Mouse (Mus musculus): Measurements from ENCODE around the gene Ppp1r9a.

The Ppp1r9a gene

DNA sequence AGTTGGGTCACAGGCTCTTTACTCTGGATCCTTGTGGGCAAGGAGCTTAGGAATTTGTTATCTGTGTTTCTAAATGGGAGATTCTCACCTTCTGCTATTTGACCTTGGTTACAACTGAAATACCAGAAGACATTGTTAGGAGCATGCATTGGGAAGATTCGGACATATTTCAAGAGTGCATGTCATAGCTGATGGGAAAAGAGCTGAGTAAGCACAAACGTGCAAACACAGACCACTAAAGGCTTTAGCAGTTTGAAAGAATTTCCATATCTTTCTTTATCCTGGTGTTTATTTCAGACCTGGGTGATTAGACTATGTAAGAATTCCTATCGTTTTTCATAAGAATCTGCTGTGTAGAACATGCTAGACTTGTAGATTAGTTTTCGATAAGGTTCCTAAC, 59.5 kb downstream of the Ppp1r9a start:
- DNase-seq: no peak

GRCm38 (mm10) chr6:4963049-4963448, 60.3 kb downstream of the Ppp1r9a start:
- DNase-seq: no peak

DNA sequence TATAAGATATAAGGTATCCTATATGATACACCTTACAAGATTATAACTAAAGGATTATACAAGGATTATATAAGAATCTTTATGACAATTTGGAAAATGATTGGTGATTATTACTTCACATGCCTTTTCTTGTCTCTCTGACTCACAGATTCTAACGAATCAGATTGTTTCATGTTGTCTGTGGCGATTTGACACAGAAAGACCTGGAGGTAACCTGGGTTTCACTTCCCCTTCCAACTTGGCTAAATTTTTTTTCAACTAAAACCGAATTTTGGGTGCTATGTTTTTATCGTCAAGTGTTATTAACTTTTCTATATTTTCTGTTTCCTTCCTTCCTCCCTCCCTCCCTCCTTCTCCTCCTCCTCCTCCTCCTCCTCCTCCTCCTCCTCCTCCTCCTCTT, 64.5 kb downstream of the Ppp1r9a start:
- DNase-seq: no peak

DNA sequence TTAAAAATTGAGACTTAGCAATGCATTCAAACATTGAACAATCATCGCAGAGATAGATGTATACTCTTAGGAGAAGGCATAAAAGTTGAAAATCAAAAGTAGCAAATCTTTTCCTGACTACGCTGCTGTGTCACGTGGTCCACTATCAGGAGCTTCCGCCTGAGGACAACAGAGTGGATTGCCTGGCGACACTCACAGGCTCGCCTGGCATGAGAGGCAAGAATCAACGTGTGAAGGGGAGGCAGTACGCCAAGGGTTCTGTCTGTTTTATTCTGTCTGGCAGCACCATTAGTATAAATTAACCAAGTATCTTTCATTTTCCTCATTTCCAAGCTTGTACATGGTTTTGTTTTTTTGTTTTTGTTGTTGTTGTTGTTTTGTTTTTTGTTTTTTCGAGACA, 68.5 kb downstream of the Ppp1r9a start:
- DNase-seq: peak; percentile 92

DNA sequence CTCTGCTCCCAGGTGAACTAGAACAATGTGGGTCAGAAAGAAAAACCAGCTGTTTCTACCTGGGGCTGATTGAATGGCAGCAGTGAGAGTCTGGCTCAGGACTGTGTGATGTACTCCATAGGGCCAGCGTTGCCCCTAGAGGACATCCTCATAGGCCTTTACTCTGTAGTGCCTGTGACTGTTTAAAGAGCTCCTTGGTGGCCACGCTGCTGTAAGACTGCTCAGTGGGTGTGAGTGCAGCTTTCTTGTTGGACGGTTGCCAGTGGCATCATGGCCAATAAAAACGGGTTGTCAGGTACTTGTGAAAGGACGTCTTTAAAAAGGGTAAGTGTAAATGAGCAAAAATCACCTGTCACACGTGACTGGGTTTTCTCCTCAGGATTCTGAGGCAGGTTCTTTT, 70.1 kb downstream of the Ppp1r9a start:
- DNase-seq: peak; percentile 67

DNA sequence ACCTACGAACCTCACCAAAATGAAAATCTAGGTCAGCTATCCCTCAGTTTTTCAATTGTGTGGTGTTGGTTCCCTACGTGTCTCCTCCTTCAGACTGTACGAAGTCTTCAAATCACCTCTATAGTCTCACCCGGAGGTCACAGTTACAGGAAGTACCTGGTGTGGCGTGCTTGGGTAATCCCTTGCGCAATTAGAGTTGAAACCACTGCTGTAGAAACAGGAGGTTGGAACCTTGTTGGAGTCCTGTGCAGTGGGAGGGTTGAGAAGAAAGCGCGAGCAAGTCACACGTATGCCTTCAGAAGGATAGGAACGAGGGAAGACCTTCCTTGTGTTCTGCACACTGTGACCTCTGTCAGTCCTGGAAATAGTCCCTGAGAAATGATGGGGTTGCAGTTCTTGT, 70.6 kb downstream of the Ppp1r9a start:
- no peak for DNase-seq

DNA sequence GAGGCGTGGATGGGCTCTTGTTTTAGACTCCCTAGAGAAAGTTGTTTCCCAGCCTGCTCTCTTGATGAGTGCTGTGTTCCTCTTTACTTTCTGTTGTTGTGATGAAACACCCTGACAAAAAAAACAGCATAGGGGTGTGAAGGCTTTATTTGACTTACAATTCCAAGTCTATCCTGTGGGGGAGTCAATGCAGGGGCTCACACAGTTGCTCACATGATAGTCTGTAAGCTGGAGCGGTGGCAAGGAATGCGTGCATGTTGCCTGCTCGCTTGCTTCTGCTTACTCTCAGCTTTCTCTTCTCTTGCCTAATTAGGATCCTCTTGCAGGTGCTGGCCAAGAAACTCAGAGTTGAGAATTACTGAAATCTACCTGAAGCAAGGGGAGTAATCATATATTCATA, 74.8 kb downstream of the Ppp1r9a start:
- no peak for DNase-seq

- DNase-seq: no peak
Measured at GRCm38 (mm10) chr6:4978249-4978648, 75.5 kb downstream of the Ppp1r9a start.

GRCm38 (mm10) chr6:4978897-4979296, 76.2 kb downstream of the Ppp1r9a start:
- DNase-seq: no peak

- DNase-seq: no peak
Measured at GRCm38 (mm10) chr6:4980113-4980512, 77.4 kb downstream of the Ppp1r9a start.

GRCm38 (mm10) chr6:4982686-4983162, 80.0 kb downstream of the Ppp1r9a start:
- peak; percentile 55 for DNase-seq

GRCm38 (mm10) chr6:4985668-4986067, 83.0 kb downstream of the Ppp1r9a start:
- DNase-seq: no peak

DNA sequence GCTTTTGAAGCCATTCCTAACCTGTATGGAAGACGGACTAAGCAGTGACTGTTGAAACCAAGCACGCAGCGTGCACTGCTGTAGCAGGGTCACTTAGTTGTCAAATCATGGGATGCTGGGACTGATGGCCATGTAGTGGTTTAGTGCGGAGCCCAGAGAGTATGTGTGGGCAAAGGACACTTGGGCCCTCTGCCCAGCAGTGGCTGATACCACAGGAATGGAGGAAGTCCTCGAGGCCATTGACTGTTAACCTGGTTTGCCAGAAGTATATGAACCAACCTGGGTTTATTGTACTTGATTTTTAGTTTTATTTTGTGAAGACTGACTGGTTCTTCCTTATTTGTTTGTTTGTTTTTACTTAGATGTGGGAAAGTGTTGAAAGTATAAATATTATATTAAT, 84.4 kb downstream of the Ppp1r9a start:
- DNase-seq: peak; percentile 62

GRCm38 (mm10) chr6:4988688-4989087, 86.0 kb downstream of the Ppp1r9a start:
- peak; percentile 53 for DNase-seq

DNA sequence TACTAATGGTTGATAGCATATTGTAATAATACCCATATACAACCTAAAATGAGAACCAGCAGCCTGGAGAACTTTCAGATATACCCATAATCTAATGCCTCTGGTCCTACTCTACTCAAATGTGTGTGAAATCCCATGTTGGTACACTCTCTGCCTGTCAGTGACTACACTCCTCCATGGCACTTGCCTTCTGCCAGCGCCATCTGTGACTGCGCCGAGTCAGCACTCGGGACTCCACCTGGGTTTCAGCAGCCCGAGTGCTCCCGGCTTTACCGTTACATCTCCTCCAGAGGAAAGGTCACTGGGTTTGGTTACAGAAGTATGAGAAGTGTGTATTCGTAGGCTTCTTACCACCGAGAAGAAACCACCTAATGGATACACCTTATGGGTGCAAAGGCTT, 89.6 kb downstream of the Ppp1r9a start:
- peak; percentile 44 for DNase-seq

DNA sequence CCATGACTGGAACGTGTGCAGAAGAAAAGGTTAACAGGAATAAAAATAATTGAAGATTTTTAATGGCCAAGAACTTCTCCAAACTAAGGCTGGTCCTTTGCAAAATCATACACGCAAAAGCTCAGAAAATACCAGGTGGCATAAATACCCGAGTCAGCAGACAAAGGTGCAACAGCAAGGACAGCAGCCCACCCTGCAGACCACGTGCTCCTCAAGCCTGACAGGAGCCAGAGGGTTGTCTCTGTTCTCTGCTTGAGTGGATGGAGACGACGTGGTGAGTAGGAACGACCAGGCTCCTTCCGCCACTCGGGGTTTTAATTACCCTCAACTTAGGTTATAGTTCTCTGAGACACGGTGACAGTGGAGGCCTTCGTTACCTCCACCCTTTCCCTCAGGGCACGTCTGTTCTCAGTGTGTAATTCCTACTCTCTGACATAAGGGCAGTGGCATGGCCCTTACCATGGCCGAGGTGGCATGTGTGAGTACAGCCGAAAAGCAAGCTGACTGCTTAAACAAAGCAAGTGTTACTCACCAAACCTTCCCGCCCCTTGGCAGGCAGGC, 91.0 kb downstream of the Ppp1r9a start:
- DNase-seq: peak; percentile 65

DNA sequence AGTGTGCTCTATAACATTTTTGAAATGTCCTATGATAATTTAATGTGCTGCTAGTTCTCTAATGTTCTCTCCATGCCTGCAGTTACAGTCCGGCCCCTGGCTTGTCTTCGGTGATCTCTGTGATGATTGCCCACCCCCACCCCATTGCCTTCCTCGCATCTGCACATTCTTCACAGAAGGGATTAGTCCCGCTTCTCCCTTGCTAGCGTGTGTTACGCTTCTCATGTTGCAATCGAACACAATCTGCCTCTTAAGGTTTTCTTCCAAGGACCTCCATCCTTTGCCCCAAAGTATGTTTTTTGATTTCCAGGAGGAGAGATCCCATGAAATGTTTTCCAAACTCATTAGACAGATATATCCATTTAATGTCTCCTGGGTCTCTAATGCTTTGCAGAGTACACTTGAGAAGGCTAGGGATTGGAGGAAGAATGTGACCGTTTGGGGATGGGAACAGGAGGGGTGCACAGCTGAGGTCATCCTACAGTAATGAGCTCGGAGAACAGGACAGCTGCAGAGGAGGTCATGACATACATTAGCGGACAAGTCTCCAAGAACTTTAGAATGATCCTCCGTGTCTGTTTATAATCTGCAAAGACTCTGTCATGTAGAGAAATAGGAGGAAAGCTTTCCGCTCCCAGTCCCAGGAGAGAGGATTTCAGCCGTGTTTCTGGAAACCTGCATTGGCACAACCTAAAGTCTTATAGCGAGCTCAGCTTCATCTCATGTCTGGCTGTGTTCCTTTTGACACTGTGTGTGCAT, 91.6 kb downstream of the Ppp1r9a start:
- DNase-seq: peak; percentile 77

DNA sequence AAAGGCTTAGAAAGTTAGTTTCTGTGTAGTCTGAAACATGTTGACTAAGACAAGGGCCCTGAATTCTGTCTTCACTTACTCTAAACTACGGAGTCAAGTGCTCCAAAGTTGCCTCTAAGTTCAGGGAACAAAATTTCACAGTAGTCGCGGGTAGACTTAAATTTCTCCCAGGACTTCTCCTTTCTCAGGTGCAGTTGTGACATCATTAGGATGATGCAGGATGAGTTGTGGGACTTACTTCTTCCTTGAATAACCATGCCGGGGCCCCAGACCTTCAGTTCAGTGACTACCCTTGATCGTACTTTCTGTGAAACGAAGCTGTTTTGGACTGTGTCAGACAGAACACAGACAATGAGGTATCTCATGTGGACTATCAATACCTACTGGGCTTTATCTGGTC, 94.9 kb downstream of the Ppp1r9a start:
- DNase-seq: peak; percentile 27

DNA sequence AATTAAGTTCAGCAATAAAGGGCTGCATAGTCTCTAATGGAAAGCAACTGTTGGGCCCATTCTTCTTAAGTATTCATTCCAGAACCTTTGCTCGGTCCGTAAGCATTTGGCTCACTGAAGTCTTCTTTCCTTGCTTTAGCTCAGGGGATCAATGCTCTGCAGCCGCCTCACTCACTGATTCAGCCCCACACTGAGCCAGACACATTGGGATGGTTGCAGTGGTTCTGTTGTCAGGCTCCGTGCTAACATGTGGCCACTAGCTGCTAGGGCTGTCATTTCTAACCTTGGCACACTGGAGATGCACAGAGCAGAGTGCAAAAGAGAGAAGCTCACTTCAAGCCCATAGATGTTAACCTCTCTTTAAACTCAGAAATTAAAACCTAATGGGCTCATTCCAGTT, 96.2 kb downstream of the Ppp1r9a start:
- DNase-seq: peak; percentile 68

DNA sequence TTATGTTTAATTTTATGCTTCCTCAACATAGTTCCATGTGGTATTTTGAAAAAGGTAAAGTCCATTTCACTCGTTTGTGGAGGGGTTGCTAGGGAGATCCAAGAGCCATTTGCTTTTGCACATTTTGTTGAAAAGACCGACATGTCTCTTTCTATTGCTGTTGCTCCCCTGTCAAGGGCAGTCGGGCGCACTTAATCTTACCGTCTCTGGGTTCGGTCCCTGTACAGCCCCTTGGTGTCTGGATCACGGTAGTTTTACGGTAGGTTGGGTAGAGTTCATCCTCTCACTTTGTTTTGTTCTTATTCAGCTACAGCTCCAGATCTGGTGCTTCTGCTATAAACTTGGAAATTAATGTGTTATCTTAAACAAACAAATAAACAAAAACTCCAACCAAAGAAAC, 98.1 kb downstream of the Ppp1r9a start:
- peak; percentile 30 for DNase-seq

GRCm38 (mm10) chr6:5005491-5006275, 103.0 kb downstream of the Ppp1r9a start:
- DNase-seq: peak; percentile 90

GRCm38 (mm10) chr6:5006283-5006946, 103.7 kb downstream of the Ppp1r9a start:
- DNase-seq: peak; percentile 93

- DNase-seq: peak; percentile 44
Measured at GRCm38 (mm10) chr6:5008166-5008565, 105.4 kb downstream of the Ppp1r9a start.

Data from heart, adult 11 months (tissue).